Mouse (Mus musculus): ENCODE results near the gene Eng. TPM values are rescaled to one million over a fixed set of nuclear protein-coding genes. Genes with fewer than 3 reads are reported as not detected.
A peak's percentile ranks its signal among the peaks of the same experiment; 100 is the strongest.

Gene Eng
- polyA plus RNA-seq, 1 experiment from 2014 or later: 83.8 TPM

DNA sequence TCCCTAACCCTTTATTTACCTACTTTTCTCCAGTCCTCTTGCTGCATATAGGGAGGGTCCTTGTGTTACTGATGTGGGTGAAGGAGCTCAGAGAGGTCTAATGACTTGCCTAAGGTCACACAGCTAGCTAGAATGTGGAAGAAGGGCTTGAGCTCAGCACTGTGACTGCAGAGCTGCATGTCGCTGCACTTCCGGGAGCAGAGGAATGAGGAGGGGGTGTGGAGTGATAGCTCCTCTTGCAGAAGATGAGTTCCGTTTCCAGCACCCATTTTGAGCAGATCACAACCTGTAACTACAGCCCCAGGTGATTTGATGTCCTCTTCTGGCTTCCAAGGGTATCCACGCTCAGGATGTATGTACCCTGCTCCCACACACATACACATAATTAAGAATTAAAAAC is 77.8 kb downstream of the Eng start:
- WGBS: 71% methylated on average over 4 of the region's 4 CpGs
- Histone ChIP-seq H3K4me1 (peaks cover 39% of the 10 kb centered on the region), H3K36me3 (no peaks in the 10 kb centered on the region), H3K27me3 (no peaks in the 10 kb centered on the region), H3K4me3 (replicated peaks) (no peak overlapping the region), H3K9ac (no peak overlapping the region), H3K9me3 (replicated peaks) (no peaks in the 10 kb centered on the region), H3K27ac (replicated peaks) (no peak overlapping the region), H3K4me2 (replicated peaks) (no peak overlapping the region)
- no peak for ATAC-seq (ENCODE audit: insufficient number of reproducible peaks, low FRiP score, low TSS enrichment, low read depth)

DNA sequence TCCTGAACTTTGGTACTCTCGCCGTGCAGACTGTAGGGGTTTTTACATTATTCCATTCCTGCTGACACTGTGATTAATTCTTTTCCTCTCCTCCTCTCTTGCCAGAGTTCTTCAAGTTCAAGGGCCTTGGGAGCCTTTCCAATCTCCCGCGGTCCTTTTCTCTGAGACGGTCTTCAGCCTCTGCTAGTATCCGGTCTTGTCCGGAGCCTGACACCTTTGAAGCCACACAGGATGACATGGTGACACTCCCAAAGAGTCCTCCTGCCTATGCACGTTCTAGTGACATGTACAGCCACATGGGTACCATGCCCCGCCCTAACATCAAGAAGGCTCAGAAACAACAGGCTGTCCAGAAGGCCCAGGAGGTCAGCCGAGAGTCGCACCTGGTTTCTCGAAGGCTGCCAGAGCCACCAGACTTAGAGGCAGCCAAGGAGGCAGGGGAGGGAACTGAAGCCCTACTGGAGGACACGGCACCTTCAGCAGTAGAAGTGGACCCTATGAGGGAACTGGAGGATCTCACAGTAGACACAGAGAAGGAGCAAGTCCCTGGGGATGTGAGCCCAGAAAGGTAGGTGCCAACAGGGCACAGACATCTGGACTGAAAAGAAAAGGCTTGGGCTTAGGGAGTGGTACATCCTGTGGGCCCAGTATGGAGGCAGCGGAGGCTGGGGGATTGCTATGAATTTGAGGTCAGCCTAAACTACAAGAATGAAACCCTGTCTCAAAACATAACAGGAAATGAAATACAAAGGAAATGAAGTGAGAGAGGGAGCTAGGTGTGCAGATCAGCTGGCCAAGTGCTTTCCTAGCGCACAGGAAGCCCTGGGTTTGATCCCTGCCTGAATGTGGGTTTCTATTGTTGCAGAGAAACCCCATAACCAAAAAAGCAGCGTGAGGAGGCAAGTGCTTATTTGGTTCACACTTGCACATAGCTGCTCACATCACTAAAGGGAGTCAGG is 78.7 kb downstream of the Eng start:
- Histone ChIP-seq H3K4me1 (peaks cover 42% of the 10 kb centered on the region), H3K4me2 (replicated peaks) (no peak overlapping the region), H3K4me3 (replicated peaks) (no peak overlapping the region), H3K9me3 (replicated peaks) (no peaks in the 10 kb centered on the region), H3K36me3 (no peaks in the 10 kb centered on the region), H3K27me3 (no peaks in the 10 kb centered on the region), H3K9ac (no peak overlapping the region), H3K27ac (replicated peaks) (no peak overlapping the region)
- WGBS: 78% methylated on average over 16 of the region's 16 CpGs
- ATAC-seq (ENCODE audit: insufficient number of reproducible peaks, low FRiP score, low TSS enrichment, low read depth): no peak

DNA sequence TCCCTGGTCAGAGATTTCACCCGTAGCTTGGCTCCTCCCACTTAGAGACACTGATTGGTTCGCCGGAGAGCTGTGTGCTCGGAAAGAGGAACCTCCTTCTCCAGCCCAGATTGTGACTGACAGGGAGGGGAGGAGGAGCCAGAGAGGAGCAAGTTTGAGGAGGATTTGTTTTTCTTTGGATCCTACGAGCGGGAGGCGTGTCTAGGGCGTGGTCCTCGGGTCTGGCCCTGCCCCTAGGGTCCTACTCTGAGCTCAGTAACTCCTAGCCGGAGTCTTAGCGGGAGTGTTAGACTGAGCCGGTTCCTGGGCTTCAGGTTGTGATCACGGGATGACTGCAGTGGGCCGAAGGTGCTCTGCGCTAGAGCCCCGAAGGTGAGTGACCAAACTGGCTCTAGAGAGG is 81.0 kb downstream of the Eng start:
- WGBS: 1% methylated on average over 16 of the region's 16 CpGs
- no peak overlapping the region for H3K9ac ChIP-seq
- H3K4me2 ChIP-seq (replicated peaks): peak overlapping the region; percentile 52
- H3K4me3 ChIP-seq (replicated peaks): peak overlapping the region; percentile 40
- H3K27me3 ChIP-seq: no peaks in the 10 kb centered on the region
- H3K36me3 ChIP-seq: no peaks in the 10 kb centered on the region
- ATAC-seq (ENCODE audit: insufficient number of reproducible peaks, low FRiP score, low TSS enrichment, low read depth): peak; percentile 97
- H3K27ac ChIP-seq (replicated peaks): peak overlapping the region; percentile 58
- H3K9me3 ChIP-seq (replicated peaks): no peaks in the 10 kb centered on the region
- H3K4me1 ChIP-seq: peaks cover 39% of the 10 kb centered on the region

DNA sequence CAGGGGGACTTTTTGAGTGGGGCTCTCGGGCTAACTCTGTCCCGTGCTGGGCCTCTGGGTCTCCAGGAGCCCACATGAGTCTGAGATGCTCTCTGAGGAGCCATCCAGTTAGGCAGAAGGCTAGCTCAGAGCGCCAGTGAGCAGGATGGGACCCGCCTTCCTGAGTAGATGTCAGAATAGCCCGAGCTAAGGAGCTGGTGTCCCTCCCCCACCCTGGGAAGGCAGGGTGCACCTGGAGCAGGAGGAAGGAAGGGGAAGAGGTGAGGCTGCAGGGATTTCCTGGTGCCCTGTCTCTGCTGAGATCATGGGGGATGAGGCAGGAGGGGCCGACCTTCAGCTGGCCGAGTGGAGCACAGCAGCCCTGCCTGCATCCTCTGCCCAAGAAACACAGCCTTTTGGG is 82.1 kb downstream of the Eng start:
- Histone ChIP-seq H3K4me1 (peaks cover 39% of the 10 kb centered on the region), H3K27me3 (no peaks in the 10 kb centered on the region), H3K4me3 (replicated peaks) (peak overlapping the region; percentile 40), H3K9ac (no peak overlapping the region), H3K36me3 (no peaks in the 10 kb centered on the region), H3K4me2 (replicated peaks) (peak overlapping the region; percentile 52), H3K9me3 (replicated peaks) (no peaks in the 10 kb centered on the region), H3K27ac (replicated peaks) (no peak overlapping the region)
- 41% methylated on average over 7 of the region's 7 CpGs for WGBS
- no peak for ATAC-seq (ENCODE audit: insufficient number of reproducible peaks, low FRiP score, low TSS enrichment, low read depth)

DNA sequence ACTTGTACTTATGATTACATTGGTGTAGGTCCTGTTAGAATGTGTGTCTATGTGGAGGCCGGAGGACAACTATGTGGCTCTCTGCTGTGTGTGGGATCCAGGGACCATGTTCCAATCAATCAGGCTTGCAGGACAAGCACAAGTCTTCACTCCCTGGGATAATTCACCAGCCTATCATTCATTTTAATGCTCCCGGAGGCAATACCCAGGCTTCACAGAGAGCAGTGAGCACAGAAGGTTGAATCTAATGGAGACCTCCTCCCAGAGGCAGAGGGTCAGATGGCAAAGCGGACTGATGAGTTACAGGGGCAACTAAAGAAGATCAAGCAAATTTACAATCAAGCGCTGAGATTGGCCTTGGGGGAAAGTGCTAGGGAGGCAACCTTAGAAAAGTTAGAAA is 83.2 kb downstream of the Eng start:
- Histone ChIP-seq H3K9me3 (replicated peaks) (no peaks in the 10 kb centered on the region), H3K9ac (no peak overlapping the region), H3K36me3 (no peaks in the 10 kb centered on the region), H3K4me2 (replicated peaks) (no peak overlapping the region), H3K4me1 (peaks cover 42% of the 10 kb centered on the region), H3K27me3 (no peaks in the 10 kb centered on the region), H3K27ac (replicated peaks) (0 out of 2 replicates have a peak overlapping the region, but pooled peaks have one; percentile 74), H3K4me3 (replicated peaks) (peak overlapping the region; percentile 4; the same call in 1 of the 2 replicates)
- ATAC-seq (ENCODE audit: insufficient number of reproducible peaks, low FRiP score, low TSS enrichment, low read depth): no peak
- WGBS: 50% methylated on average over 4 of the region's 4 CpGs

DNA sequence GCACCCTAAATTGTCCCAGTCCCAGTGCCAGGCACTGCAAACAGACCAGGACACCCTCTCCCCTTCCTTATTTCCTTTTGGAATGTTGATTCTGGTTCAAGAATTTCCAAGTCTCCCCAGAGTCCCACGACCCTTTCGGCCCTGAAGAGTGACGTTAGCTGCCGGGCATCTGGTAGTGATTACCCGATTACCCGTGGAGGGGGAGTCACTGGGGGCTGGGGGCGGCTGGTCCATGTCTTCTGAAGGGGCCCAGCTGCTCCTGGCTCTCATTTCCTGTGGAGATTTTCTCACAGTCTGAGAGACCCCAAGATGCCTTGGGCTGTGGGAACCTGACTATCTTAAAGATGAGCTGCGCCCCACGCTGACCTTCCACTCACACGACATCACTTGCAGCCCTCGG is 84.5 kb downstream of the Eng start:
- peak overlapping the region; percentile 15; the same call in 1 of the 2 replicates for H3K4me2 ChIP-seq (replicated peaks)
- no peak overlapping the region for H3K4me3 ChIP-seq (replicated peaks)
- 8% methylated on average over 11 of the region's 11 CpGs for WGBS
- peaks cover 49% of the 10 kb centered on the region for H3K4me1 ChIP-seq
- H3K9me3 ChIP-seq (replicated peaks): no peaks in the 10 kb centered on the region
- no peak for ATAC-seq (ENCODE audit: insufficient number of reproducible peaks, low FRiP score, low TSS enrichment, low read depth)
- no peaks in the 10 kb centered on the region for H3K36me3 ChIP-seq
- peak overlapping the region; percentile 74 for H3K27ac ChIP-seq (replicated peaks)
- no peaks in the 10 kb centered on the region for H3K27me3 ChIP-seq
- H3K9ac ChIP-seq: no peak overlapping the region

DNA sequence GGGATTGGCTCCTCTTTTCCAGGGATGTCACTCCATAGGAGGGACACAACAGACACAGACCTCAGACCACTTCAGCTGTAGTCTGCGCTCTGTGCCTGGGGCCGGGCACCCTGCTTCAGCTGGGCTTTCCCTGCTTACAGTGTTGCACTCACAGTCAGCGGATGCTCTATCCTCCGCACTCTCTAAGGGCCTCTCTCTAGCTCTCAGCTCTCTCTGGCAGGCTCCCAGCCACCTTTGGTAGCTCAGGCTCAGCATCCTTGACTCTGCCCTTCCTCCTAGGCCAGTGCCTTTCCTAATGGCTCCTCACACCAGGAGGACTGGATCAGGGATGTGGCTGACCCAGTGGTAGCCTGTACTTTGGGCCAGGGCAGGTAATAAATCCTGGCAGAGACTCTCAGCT is 85.5 kb downstream of the Eng start:
- Histone ChIP-seq H3K4me1 (peaks cover 48% of the 10 kb centered on the region), H3K4me2 (replicated peaks) (no peak overlapping the region), H3K27me3 (no peaks in the 10 kb centered on the region), H3K9ac (no peak overlapping the region), H3K36me3 (no peaks in the 10 kb centered on the region), H3K9me3 (replicated peaks) (no peaks in the 10 kb centered on the region), H3K27ac (replicated peaks) (peak overlapping the region; percentile 45), H3K4me3 (replicated peaks) (no peak overlapping the region)
- no peak for ATAC-seq (ENCODE audit: insufficient number of reproducible peaks, low FRiP score, low TSS enrichment, low read depth)
- WGBS: 50% methylated on average over 4 of the region's 4 CpGs

MicroRNAs encoded within 50 kb of the gene (microRNA counts, 519-probe panel; counts per million panel counts)
- microRNA mmu-miR-1954: not detected
- 1,520 counts per million, percentile 12 among the panel's probes with 10 or more counts for microRNA mmu-miR-2861

Small RNA genes lying within 50 kb of the gene (microRNA-seq; reads per million reads assigned to microRNA genes)
- gene Gm47291 (ENCODE audit: borderline number of aligned reads) (not detected), gene Mir1954 (ENCODE audit: borderline number of aligned reads) (not detected), gene Mir2861 (ENCODE audit: borderline number of aligned reads) (not detected), gene Mir3960 (ENCODE audit: borderline number of aligned reads) (not detected), gene Mir8093 (ENCODE audit: borderline number of aligned reads) (not detected)

Other genes starting within 250 kb of the Eng start
- gene Naif1, start 196.1 kb upstream of the Eng start, polyA plus RNA-seq (2015; fragmentation: Nextera tagmentation; extraction: Ambion mirVana): 6.2 and 6.5 TPM in 2 replicates
- gene Slc25a25, start 195.2 kb upstream of the Eng start, polyA plus RNA-seq (2015; fragmentation: Nextera tagmentation; extraction: Ambion mirVana): 20.8 and 22.1 TPM in 2 replicates
- gene Fam102a, start 111.3 kb upstream of the Eng start, polyA plus RNA-seq (2015; fragmentation: Nextera tagmentation; extraction: Ambion mirVana): 19.5 and 21.0 TPM in 2 replicates
- 113 and 119 TPM in 2 replicates for gene Dpm2, start 75.7 kb upstream of the Eng start, polyA plus RNA-seq (2015; fragmentation: Nextera tagmentation; extraction: Ambion mirVana)
- 0.53 and 0.94 TPM in 2 replicates for gene Pip5kl1, start 71.8 kb upstream of the Eng start, polyA plus RNA-seq (2015; fragmentation: Nextera tagmentation; extraction: Ambion mirVana)
- gene 9430097D07Rik, start 70.9 kb upstream of the Eng start, polyA plus RNA-seq (2015; fragmentation: Nextera tagmentation; extraction: Ambion mirVana): 0.11 and 0.12 TPM in 2 replicates
- gene St6galnac4, start 59.5 kb upstream of the Eng start, polyA plus RNA-seq (2015; fragmentation: Nextera tagmentation; extraction: Ambion mirVana): 34.8 and 36.5 TPM in 2 replicates
- gene St6galnac6, start 46.9 kb upstream of the Eng start, polyA plus RNA-seq (2015; fragmentation: Nextera tagmentation; extraction: Ambion mirVana): 26.9 and 27.7 TPM in 2 replicates
- 67.9 and 83.8 TPM in 2 replicates for gene Ak1, start 24.8 kb upstream of the Eng start, polyA plus RNA-seq (2015; fragmentation: Nextera tagmentation; extraction: Ambion mirVana)
- gene Fpgs, start 57.5 kb downstream of the Eng start, polyA plus RNA-seq (2015; fragmentation: Nextera tagmentation; extraction: Ambion mirVana): 31.6 and 33.2 TPM in 2 replicates
- 105 and 106 TPM in 2 replicates for gene Cdk9, start 66.5 kb downstream of the Eng start, polyA plus RNA-seq (2015; fragmentation: Nextera tagmentation; extraction: Ambion mirVana)
- 27.3 and 27.6 TPM in 2 replicates for gene Sh2d3c, start 74.5 kb downstream of the Eng start, polyA plus RNA-seq (2015; fragmentation: Nextera tagmentation; extraction: Ambion mirVana)
- gene 6330409D20Rik, start 94.4 kb downstream of the Eng start, polyA plus RNA-seq (2015; fragmentation: Nextera tagmentation; extraction: Ambion mirVana): 0.32 and 0.42 TPM in 2 replicates
- 69.0 and 71.3 TPM in 2 replicates for gene Tor2a, start 110.6 kb downstream of the Eng start, polyA plus RNA-seq (2015; fragmentation: Nextera tagmentation; extraction: Ambion mirVana)
- 0.87 and 1.6 TPM in 2 replicates for gene Ttc16, start 129.0 kb downstream of the Eng start, polyA plus RNA-seq (2015; fragmentation: Nextera tagmentation; extraction: Ambion mirVana)
- gene Ptrh1, start 129.2 kb downstream of the Eng start, polyA plus RNA-seq (2015; fragmentation: Nextera tagmentation; extraction: Ambion mirVana): 6.7 and 7.0 TPM in 2 replicates
- 2.1 and 3.4 TPM in 2 replicates for gene Cfap157, start 137.8 kb downstream of the Eng start, polyA plus RNA-seq (2015; fragmentation: Nextera tagmentation; extraction: Ambion mirVana)
- gene Stxbp1, start 200.7 kb downstream of the Eng start, polyA plus RNA-seq (2015; fragmentation: Nextera tagmentation; extraction: Ambion mirVana): 21.5 and 22.3 TPM in 2 replicates
- 103 and 111 TPM in 2 replicates for gene Fam129b, start 229.5 kb downstream of the Eng start, polyA plus RNA-seq (2015; fragmentation: Nextera tagmentation; extraction: Ambion mirVana)

All from embryonic facial prominence, embryonic 15.5 days (tissue).